Mouse (Mus musculus) stomach, postnatal 0 days (tissue): ENCODE results near the gene Ephx3.
"Not testable (repeated sequence)": the region's sequence is repeated elsewhere in the genome, so short reads cannot be mapped to it uniquely, and the experiment has no call there.

Source experiments
- CTCF ChIP-seq: IDR thresholded peaks from 2 replicates; pipeline ENCODE4 v1.5.1; 2016; ENCODE audit warnings: antibody characterized with exemption, low read depth, mild to moderate bottlenecking, moderate library complexity
- EP300 ChIP-seq: optimal IDR thresholded peaks from 2 replicates; pipeline ENCODE3; 2016; ENCODE audit warnings: antibody characterized with exemption

DNA sequence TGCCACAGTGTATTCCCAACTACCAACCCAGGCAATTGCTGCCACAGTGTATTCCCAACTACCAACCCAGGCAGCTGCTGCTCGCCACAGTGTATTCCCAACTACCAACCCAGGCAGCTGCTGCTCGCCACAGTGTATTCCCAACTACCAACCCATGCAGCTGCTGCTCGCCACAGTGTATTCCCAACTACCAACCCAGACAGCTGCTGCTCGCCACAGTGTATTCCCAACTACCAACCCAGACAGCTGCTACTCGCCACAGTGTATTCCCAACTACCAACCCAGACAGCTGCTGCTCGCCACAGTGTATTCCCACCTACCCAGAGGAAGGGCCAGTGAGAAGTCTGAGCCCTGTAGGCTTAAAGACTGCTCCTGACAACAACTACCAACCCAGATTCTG, 22.2 kb upstream of the Ephx3 start:
- TF ChIP-seq EP300, CTCF: not testable (repeated sequence)
